Comparison of ENCODE assay signal across 14 mouse cellular contexts in genomic region chr7:40825141-40825742, GRCm38 (mm10).
DNase-seq lines count a peak whose midpoint lies in the region; ATAC-seq and TF ChIP-seq lines count a peak whose summit lies in the region.
"Had no signal": no experiment of that assay in that cellular context is flagged by ENCODE, and none has a peak within 500 bp of the region (broad histone marks: within the 10 kb centered on the region; RNA-seq: fewer than 3 reads in every experiment).

No protein-coding gene starts in this region.

- no peak overlapping the region for H3K9ac ChIP-seq in kidney, embryonic 16.5 days (replicated peaks; ENCODE audit: low read length)
- H3K9ac ChIP-seq: heart, embryonic 13.5 days; neural tube, embryonic 12.5 days had no signal

- intact Hi-C loops in left cerebral cortex, postnatal 25 days (cut with DNase I): loop anchor here (2.0 kb wide), 1 partner anchor 76 kb away; no protein-coding TSS in a partner anchor

- WGBS in kidney, embryonic 16.5 days: 84% methylated on average over 7 of the region's 7 CpGs

- no peaks in the 10 kb centered on the region for H3K9me3 ChIP-seq in kidney, embryonic 16.5 days (ENCODE audit: low read length)
- H3K9me3 ChIP-seq: heart, embryonic 13.5 days; neural tube, embryonic 12.5 days had no signal

- no peak for TF ChIP-seq CTCF in layer of hippocampus, adult 2 months (conservative IDR thresholded peaks at IDR 0.05)

- H3K27me3 ChIP-seq in kidney, embryonic 16.5 days (ENCODE audit: insufficient read depth, low read length): no peaks in the 10 kb centered on the region
- H3K27me3 ChIP-seq: heart, embryonic 13.5 days; neural tube, embryonic 12.5 days had no signal

- no peak overlapping the region for H3K4me2 ChIP-seq in kidney, embryonic 16.5 days (replicated peaks; ENCODE audit: low read depth, low read length)
- H3K4me2 ChIP-seq: heart, embryonic 13.5 days; neural tube, embryonic 12.5 days had no signal

- ATAC-seq in cerebellum, adult (ENCODE audit: insufficient number of reproducible peaks, low FRiP score, low TSS enrichment): no peak
- no peak for ATAC-seq in kidney, embryonic 16.5 days (ENCODE audit: low FRiP score, low TSS enrichment)

- peak overlapping the region; percentile 86 for H3K27ac ChIP-seq in layer of hippocampus, adult 2 months
- H3K27ac ChIP-seq in kidney, embryonic 16.5 days (ENCODE audit: low read length): no peak overlapping the region
- H3K27ac ChIP-seq: heart, embryonic 13.5 days; neural tube, embryonic 12.5 days had no signal

- H3K36me3 ChIP-seq in kidney, embryonic 16.5 days (ENCODE audit: insufficient read depth, low read length): no peaks in the 10 kb centered on the region
- H3K36me3 ChIP-seq: heart, embryonic 13.5 days; neural tube, embryonic 12.5 days had no signal

- H3K4me3 ChIP-seq in layer of hippocampus, adult 2 months: no peak overlapping the region
- H3K4me3 ChIP-seq in kidney, embryonic 16.5 days (ENCODE audit: low read length): no peak overlapping the region
- H3K4me3 ChIP-seq: heart, embryonic 13.5 days; neural tube, embryonic 12.5 days had no signal

- DNase-seq in cerebellum, postnatal 10 days: peak; percentile 81 to 83
- peak; percentile 81 for DNase-seq in brain, embryonic 18.5 days (ENCODE audit: low read depth, low spot score)
- DNase-seq in layer of hippocampus, adult 2 months (ENCODE audit: low spot score in 2 of 2): peak; percentile 52 to 55
- DNase-seq in left cerebral cortex, postnatal 25 days (ENCODE audit: low spot score in 2 of 2): peak; percentile 66 to 87
- DNase-seq in kidney, postnatal 36 days: no peak
- no peak for DNase-seq in urinary bladder, postnatal 25 days (ENCODE audit: low spot score)
- DNase-seq: cerebellum, postnatal 36 days; kidney, adult 11 months; liver; lung, postnatal 4 days had no signal

- H3K4me1 ChIP-seq in kidney, embryonic 16.5 days (ENCODE audit: insufficient read depth, low read length): no peaks in the 10 kb centered on the region
- H3K4me1 ChIP-seq: heart, embryonic 13.5 days; neural tube, embryonic 12.5 days had no signal

Comparison
In these comparisons a context has a peak if more than half of its experiments do, and no peak if none do; other contexts are left out.
1. DNase-seq: peak in cerebellum, postnatal 10 days (2 of 2), brain, embryonic 18.5 days (single experiment), layer of hippocampus, adult 2 months (2 of 2) and left cerebral cortex, postnatal 25 days (2 of 2); none in kidney, postnatal 36 days (0 of 2) and urinary bladder, postnatal 25 days (single experiment).